Mouse (Mus musculus): Measurements from ENCODE around the gene Greb1.

- TF ChIP-seq POLR2A (IDR thresholded peaks at IDR 0.05; ENCODE audit: insufficient read length, low read depth) (no peak), E2F4 (IDR thresholded peaks at IDR 0.05; ENCODE audit: insufficient read depth) (no peak), CEBPB (IDR thresholded peaks at IDR 0.05; ENCODE audit: insufficient read depth, poor library complexity, severe bottlenecking) (no peak), POLR2AphosphoS2 (IDR thresholded peaks at IDR 0.05; ENCODE audit: insufficient read length, low read depth) (no peak), TCF12 (IDR thresholded peaks at IDR 0.05; ENCODE audit: insufficient read depth, poor library complexity, severe bottlenecking) (no peak), MYOG (IDR thresholded peaks at IDR 0.05; ENCODE audit: control insufficient read depth in 1 of 3, insufficient read depth in 1 of 3, insufficient read length in 2 of 3, low read depth in 2 of 3) (no peak), USF1 (IDR thresholded peaks at IDR 0.05; ENCODE audit: low read depth) (no peak), MYOD1 (IDR thresholded peaks at IDR 0.05; ENCODE audit: control insufficient read depth in 1 of 3, insufficient read length in 2 of 3, low read depth in 2 of 3) (no peak), SRF (IDR thresholded peaks at IDR 0.05; ENCODE audit: control insufficient read depth, insufficient read length, low read depth) (no peak), MAX (IDR thresholded peaks at IDR 0.05; ENCODE audit: low read depth) (no peak), TCF3 (IDR thresholded peaks at IDR 0.05; ENCODE audit: insufficient read length, low read depth) (no peak)
Measured at GRCm38 (mm10) chr12:16837766-16838165, 37.1 kb upstream of the Greb1 start.

Data from myocyte (in vitro differentiated cells).